Mouse (Mus musculus): ENCODE measurements around the gene Cp.

- TF ChIP-seq CTCF (IDR thresholded peaks at IDR 0.05; ENCODE audit: low read depth), result no peak
- TF ChIP-seq EP300 (optimal IDR thresholded peaks at IDR 0.05), result no peak
Observed at GRCm38 (mm10) chr3:19966072-19966471, 9.2 kb downstream of the Cp start.
